Mouse (Mus musculus): ENCODE data around the gene Alk.

GRCm38 (mm10) chr17:72194976-72195650, 409.3 kb downstream of the Alk start:
- TF ChIP-seq CTCF (IDR thresholded peaks at IDR 0.05; ENCODE audit: low read depth): no peak
- no peak for TF ChIP-seq EP300 (optimal IDR thresholded peaks at IDR 0.05)
